Mouse (Mus musculus): Measurements from ENCODE around the gene Spg7. TPM values are rescaled to one million over a fixed set of nuclear protein-coding genes. Genes with fewer than 3 reads are reported as not detected.

Gene Spg7
- polyA plus RNA-seq, 1 experiment: 62.6 TPM

DNA sequence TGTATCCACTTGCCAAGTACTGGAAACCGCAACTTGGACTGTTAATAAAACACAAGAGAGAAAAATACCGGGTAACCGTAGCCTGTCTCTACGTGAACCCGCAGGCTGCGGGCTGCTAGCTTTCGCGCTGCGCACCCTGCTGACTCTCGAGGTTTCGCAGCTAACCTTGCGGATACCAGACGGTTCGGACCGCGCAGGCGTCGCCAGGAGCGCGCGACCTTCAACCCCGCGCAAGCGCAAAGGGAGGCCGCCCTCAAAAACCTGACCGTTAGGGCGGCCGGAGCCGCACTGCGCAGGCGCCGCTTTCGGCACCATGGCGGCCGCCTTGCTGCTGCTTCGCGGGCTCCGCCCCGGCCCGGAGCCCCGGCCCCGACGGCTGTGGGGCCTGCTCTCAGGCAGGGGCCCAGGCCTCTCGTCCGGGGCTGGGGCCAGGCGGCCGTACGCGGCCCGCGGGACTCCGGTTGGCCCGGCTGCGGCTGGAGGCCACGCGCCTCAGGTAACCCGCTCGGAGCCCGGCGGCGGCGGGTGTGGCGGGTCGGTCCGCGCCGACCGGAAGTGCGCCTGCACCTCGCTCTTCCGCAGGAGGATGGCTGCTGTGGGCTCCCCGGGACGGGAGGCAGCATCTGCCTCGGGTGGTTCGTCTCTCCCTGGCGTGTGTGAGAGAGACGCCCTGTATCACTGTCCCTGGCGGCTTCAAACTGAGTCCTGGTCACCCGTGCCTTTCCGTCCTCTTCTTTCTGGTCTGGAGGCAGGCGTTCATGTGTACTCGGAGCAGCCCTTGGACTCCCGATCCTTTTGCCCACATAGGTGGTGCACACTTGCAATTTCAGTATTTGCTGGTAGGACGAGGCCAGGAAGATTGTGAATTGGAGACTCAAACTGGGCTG, 2.7 kb downstream of the Spg7 start:
- no peaks in the 10 kb centered on the region for H3K27me3 ChIP-seq (ENCODE audit: control insufficient read depth, insufficient read depth, low read length)
- peaks cover 11% of the 10 kb centered on the region; the same call in 1 of the 2 replicates for H3K4me1 ChIP-seq (ENCODE audit: control insufficient read depth, insufficient read depth, insufficient read length)
- H3K27ac ChIP-seq (ENCODE audit: insufficient read depth, low read length): peak overlapping the region; percentile 95
- peak; percentile 90 for TF ChIP-seq POLR2A (IDR thresholded peaks at IDR 0.05; ENCODE audit: low read depth, low read length)
- TF ChIP-seq CTCF (IDR thresholded peaks at IDR 0.05; ENCODE audit: extremely low read depth, insufficient read depth, insufficient read length, insufficient replicate concordance): peak; percentile 26; the same call in 1 of the 2 replicates
- under 1% methylated on average over 66 of the region's 84 CpGs for WGBS
- H3K36me3 ChIP-seq (ENCODE audit: control insufficient read depth, insufficient read depth, low read length): 0 out of 2 replicates have a peak, but pooled peaks cover 1% of the 10 kb centered on the region
- H3K4me3 ChIP-seq (ENCODE audit: extremely low read depth, insufficient read depth, insufficient read length): peak overlapping the region; percentile 88
- DNase-seq (ENCODE audit: low read depth in 1 of 2, low spot score in 2 of 2): peak; percentile 92 to 95

DNA sequence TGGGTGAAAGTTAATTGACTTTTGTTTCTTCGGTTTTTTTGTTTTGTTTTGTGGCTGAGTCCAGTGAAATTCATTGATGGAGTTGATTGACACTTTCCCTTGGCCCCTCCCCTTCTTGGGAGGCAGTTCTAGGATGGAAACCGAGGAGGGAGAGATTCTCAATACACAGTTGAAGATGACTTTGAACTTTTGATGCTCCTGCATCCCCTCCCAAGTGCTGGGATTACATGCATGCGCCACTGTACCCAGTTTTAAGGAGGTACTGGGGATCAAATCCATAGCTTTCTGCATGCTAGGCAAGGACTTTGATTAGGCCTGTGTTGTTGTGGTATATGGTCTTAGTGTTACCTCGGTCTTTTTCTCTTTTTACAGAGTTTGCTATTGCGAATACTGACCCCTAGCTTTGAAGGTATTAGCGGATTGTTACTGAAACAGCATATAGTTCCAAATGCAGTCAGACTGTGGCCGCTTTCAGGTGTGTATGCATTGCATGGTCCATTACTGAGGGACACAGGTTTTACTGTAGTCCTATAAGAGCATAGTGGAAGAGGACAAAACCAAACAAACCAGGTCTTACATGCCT, 3.5 kb downstream of the Spg7 start:
- Histone ChIP-seq H3K36me3 (ENCODE audit: control insufficient read depth, insufficient read depth, low read length) (0 out of 2 replicates have a peak, but pooled peaks cover 2% of the 10 kb centered on the region), H3K4me1 (ENCODE audit: control insufficient read depth, insufficient read depth, insufficient read length) (peaks cover 11% of the 10 kb centered on the region; the same call in 1 of the 2 replicates), H3K27me3 (ENCODE audit: control insufficient read depth, insufficient read depth, low read length) (no peaks in the 10 kb centered on the region), H3K4me3 (ENCODE audit: extremely low read depth, insufficient read depth, insufficient read length) (peak overlapping the region; percentile 88), H3K27ac (ENCODE audit: insufficient read depth, low read length) (peak overlapping the region; percentile 90)
- no peak for TF ChIP-seq CTCF (IDR thresholded peaks at IDR 0.05; ENCODE audit: extremely low read depth, insufficient read depth, insufficient read length, insufficient replicate concordance)
- no peak for TF ChIP-seq POLR2A (IDR thresholded peaks at IDR 0.05; ENCODE audit: low read depth, low read length)
- 23% methylated on average over 7 of the region's 7 CpGs for WGBS
- DNase-seq (ENCODE audit: low read depth in 1 of 2, low spot score in 2 of 2): no peak

DNA sequence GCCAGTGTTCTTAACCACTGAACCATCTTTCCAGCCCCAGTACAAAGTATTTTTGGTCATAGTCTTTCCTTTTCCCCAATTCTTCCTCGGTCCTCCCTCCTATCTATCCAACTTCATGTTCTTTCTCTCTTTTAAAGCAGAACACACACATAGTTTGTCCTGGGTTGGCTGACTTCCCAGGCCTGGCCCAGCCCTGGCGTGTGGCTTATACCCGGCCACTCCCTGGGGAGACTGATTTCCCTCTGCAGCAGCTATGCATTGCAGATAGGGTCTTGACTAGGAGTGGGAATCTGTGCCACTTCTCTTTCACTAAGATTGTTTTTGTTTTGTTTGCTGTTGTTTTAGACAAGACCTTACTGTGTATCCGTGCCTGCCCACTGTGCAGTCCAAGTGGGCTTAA, 8.4 kb downstream of the Spg7 start:
- DNase-seq (ENCODE audit: low read depth in 1 of 2, low spot score in 2 of 2): no peak
- no peaks in the 10 kb centered on the region for H3K27me3 ChIP-seq (ENCODE audit: control insufficient read depth, insufficient read depth, low read length)
- no peak overlapping the region for H3K27ac ChIP-seq (ENCODE audit: insufficient read depth, low read length)
- no peak overlapping the region for H3K4me3 ChIP-seq (ENCODE audit: extremely low read depth, insufficient read depth, insufficient read length)
- peaks cover 15% of the 10 kb centered on the region for H3K36me3 ChIP-seq (ENCODE audit: control insufficient read depth, insufficient read depth, low read length)
- H3K4me1 ChIP-seq (ENCODE audit: control insufficient read depth, insufficient read depth, insufficient read length): peaks cover under 1% of the 10 kb centered on the region; the same call in 1 of the 2 replicates
- WGBS: 75% methylated on average over 4 of the region's 4 CpGs
- no peak for TF ChIP-seq CTCF (IDR thresholded peaks at IDR 0.05; ENCODE audit: extremely low read depth, insufficient read depth, insufficient read length, insufficient replicate concordance)
- TF ChIP-seq POLR2A (IDR thresholded peaks at IDR 0.05; ENCODE audit: low read depth, low read length): no peak

DNA sequence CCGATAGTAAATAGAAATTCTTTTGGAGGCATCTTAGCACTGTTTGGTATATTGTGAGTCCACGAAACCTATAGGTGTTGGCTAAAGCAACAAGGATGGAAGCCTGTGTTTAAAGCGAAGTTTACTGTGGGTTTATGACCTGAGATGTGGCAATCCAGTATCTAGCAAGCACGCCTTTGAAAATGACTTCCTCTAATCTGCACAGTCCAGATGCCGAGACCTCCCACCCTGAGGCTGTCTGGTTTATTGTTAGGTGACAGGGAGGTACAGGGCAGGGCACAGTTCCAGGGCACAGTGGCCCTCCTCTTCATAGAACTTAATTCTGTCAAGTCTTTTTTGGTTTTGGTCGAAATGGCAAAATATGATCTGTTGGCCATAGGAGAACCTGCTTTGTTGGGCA, 14.5 kb downstream of the Spg7 start:
- DNase-seq (ENCODE audit: low read depth in 1 of 2, low spot score in 2 of 2): no peak
- no peak for TF ChIP-seq CTCF (IDR thresholded peaks at IDR 0.05; ENCODE audit: extremely low read depth, insufficient read depth, insufficient read length, insufficient replicate concordance)
- TF ChIP-seq POLR2A (IDR thresholded peaks at IDR 0.05; ENCODE audit: low read depth, low read length): no peak
- Histone ChIP-seq H3K4me3 (ENCODE audit: extremely low read depth, insufficient read depth, insufficient read length) (no peak overlapping the region), H3K36me3 (ENCODE audit: control insufficient read depth, insufficient read depth, low read length) (peaks cover 34% of the 10 kb centered on the region), H3K27me3 (ENCODE audit: control insufficient read depth, insufficient read depth, low read length) (no peaks in the 10 kb centered on the region), H3K4me1 (ENCODE audit: control insufficient read depth, insufficient read depth, insufficient read length) (no peaks in the 10 kb centered on the region), H3K27ac (ENCODE audit: insufficient read depth, low read length) (no peak overlapping the region)
- 87% methylated on average over 6 of the region's 6 CpGs for WGBS

DNA sequence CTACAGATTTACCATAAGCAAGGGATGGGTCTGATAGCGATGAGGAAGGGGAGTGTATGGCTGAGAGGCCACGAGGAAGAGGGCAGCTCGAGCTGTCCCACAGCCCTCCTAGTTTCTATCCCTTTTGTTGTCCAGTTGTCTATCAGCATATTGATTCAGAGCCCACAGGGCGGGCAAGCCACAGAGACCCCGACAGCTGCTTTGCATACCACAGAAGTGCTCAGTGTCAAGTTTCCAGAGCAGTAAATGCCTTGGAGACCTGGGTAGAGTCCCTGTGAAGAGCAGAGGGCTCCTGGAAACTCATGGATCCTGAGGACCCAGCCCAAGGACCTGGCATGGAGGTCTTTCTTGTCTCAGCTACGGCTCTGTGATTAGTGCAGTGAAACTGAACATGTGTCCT, 20.3 kb downstream of the Spg7 start:
- no peak for DNase-seq (ENCODE audit: low read depth in 1 of 2, low spot score in 2 of 2)
- Histone ChIP-seq H3K36me3 (ENCODE audit: control insufficient read depth, insufficient read depth, low read length) (peaks cover 42% of the 10 kb centered on the region), H3K27ac (ENCODE audit: insufficient read depth, low read length) (no peak overlapping the region), H3K4me1 (ENCODE audit: control insufficient read depth, insufficient read depth, insufficient read length) (no peaks in the 10 kb centered on the region), H3K4me3 (ENCODE audit: extremely low read depth, insufficient read depth, insufficient read length) (no peak overlapping the region), H3K27me3 (ENCODE audit: control insufficient read depth, insufficient read depth, low read length) (no peaks in the 10 kb centered on the region)
- TF ChIP-seq POLR2A (IDR thresholded peaks at IDR 0.05; ENCODE audit: low read depth, low read length): no peak
- no peak for TF ChIP-seq CTCF (IDR thresholded peaks at IDR 0.05; ENCODE audit: extremely low read depth, insufficient read depth, insufficient read length, insufficient replicate concordance)
- 94% methylated on average over 6 of the region's 6 CpGs for WGBS

DNA sequence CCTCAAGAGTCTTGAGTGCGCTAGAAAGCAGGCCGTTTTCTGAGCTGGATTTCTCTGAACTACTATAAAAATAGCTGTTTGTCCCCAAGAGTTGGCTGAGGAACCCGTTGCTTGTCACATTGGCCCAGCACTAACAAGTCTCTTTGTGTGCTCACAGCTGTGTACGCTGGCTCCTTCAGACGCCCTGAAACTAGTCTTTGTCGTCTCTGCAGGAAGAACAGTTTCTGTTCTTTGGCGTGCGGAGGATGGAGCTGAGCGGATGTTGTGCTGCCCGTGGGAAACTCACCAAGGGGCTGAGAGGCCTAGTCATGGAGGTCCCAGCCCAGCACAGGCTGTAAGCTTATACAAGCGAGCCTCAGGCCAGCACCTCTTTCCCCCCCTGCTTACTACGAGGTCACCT, 20.9 kb downstream of the Spg7 start:
- H3K27me3 ChIP-seq (ENCODE audit: control insufficient read depth, insufficient read depth, low read length): no peaks in the 10 kb centered on the region
- no peak for TF ChIP-seq POLR2A (IDR thresholded peaks at IDR 0.05; ENCODE audit: low read depth, low read length)
- no peak for TF ChIP-seq CTCF (IDR thresholded peaks at IDR 0.05; ENCODE audit: extremely low read depth, insufficient read depth, insufficient read length, insufficient replicate concordance)
- H3K4me3 ChIP-seq (ENCODE audit: extremely low read depth, insufficient read depth, insufficient read length): no peak overlapping the region
- WGBS: 96% methylated on average over 12 of the region's 12 CpGs
- H3K27ac ChIP-seq (ENCODE audit: insufficient read depth, low read length): no peak overlapping the region
- H3K36me3 ChIP-seq (ENCODE audit: control insufficient read depth, insufficient read depth, low read length): peaks cover 45% of the 10 kb centered on the region
- no peak for DNase-seq (ENCODE audit: low read depth in 1 of 2, low spot score in 2 of 2)
- H3K4me1 ChIP-seq (ENCODE audit: control insufficient read depth, insufficient read depth, insufficient read length): no peaks in the 10 kb centered on the region
